Mouse (Mus musculus): ENCODE measurements around the gene Trpc4. TPM values are rescaled to one million over a fixed set of nuclear protein-coding genes. Genes with fewer than 3 reads are reported as not detected.

Gene Trpc4
- polyA plus RNA-seq (2014; fragmentation: Nextera tagmentation; extraction: Ambion mirVana) = 0.05 and 0.35 TPM in 2 replicates

DNA sequence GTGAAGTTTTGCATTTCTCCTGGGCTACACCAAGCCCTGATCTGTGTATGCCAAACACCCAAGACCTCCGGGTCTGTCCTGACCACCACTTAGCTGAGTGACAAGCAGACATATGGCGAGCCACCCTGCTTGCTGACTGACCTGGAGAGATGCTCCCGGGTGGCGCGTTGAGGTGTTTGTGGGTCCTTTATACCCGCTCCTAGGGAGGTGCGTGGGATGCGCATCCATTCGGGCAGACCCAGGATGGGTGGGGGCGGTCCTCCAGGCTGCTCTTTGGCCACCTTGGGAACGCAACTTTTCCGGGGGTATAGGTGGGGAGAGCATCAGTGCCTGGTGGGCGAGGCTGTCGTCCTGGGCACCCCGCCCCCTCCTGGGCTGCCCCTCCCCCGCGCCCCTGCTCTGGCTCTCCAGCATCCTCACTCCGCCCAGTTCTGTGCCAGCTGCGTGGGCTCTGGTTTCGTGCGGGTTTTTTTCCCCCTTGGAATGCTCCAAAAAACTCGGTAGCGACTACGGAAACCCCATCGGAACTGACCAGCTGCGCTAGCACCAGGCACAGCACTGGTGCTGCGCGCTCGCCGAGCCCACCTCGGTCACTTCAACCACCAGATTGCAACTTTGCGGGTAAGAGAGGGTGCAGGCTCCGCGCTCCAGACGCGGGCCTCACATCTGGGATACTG lies at the start of gene Trpc4:
Gene Trpc4, plus strand, starts transcription at position 397 of the 677 bp plus-strand sequence.
- TF ChIP-seq CTCF (IDR thresholded peaks at IDR 0.05; ENCODE audit: low read depth) = no peak
- H3K9ac ChIP-seq = peak within 1 kb of the TSS; percentile 21
- DNase-seq (peak; percentile 39), ATAC-seq (ENCODE audit: insufficient read depth) (peak; percentile 52; the same call in 1 of the 2 replicates)
- no peaks in the 10 kb centered on the region for H3K9me3 ChIP-seq (ENCODE audit: low read depth, low read length)
- H3K27ac ChIP-seq (ENCODE audit: low read depth) = no peak within 1 kb of the TSS
- H3K4me3 ChIP-seq (ENCODE audit: low read depth, low read length) = peak within 1 kb of the TSS; percentile 40
- peak within 1 kb of the TSS; percentile 82 for H3K4me2 ChIP-seq
- H3K27me3 ChIP-seq (ENCODE audit: insufficient read depth, low read length) = peaks cover 28% of the 10 kb centered on the region
- WGBS = 1% methylated on average over 36 of the region's 36 CpGs
- H3K4me1 ChIP-seq (ENCODE audit: insufficient read depth) = no peaks in the 10 kb centered on the region; the same call in 1 of the 2 replicates
- no peaks in the 10 kb centered on the region for H3K36me3 ChIP-seq (ENCODE audit: insufficient read depth)

DNA sequence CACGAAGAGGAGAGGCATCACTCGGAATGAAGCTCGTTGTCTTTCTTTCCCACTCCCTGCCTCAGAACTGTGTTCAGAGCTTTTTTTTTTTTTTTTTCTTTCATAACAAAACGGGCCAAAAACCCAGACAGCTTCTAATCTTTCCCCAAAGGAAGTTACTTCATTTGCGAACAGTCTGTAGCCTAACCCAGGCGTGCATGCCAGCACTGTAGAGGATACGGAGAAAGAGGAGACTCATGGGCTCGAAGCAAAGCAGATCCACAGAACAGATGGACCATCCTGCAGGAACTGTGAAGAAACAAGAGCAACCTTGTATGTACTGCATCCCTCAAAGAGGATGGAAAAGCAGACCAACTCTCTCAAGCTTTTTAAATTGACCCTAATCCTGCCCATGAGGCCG lies 44.3 kb upstream of the Trpc4 start:
- no peak for DNase-seq
- 70% methylated on average over 9 of the region's 9 CpGs for WGBS
- H3K9ac ChIP-seq = no peak overlapping the region

DNA sequence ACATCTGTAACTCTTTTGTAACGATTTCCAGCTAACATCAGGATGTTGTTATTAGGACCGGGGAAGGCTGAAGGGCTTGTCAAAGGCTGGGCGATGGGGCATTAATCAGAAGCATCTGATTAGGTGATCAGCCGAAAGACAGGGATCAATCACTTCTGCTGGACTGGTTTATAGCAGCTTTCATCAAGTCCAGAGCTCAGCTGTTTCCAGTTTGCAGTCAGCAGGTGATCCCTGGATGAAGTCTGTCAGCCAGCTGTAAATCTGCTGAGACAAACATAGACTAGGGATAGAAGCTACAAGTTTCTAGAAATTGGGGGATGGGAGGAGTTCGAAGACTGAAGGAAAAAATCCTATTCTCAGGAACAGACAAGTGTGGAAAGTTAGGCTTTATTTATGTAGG lies 20.5 kb upstream of the Trpc4 start:
- TF ChIP-seq CTCF (IDR thresholded peaks at IDR 0.05; ENCODE audit: low read depth) = no peak
- Histone ChIP-seq H3K9me3 (ENCODE audit: low read depth, low read length) (no peaks in the 10 kb centered on the region), H3K27ac (ENCODE audit: low read depth) (no peak overlapping the region), H3K4me2 (no peak overlapping the region), H3K4me1 (ENCODE audit: insufficient read depth) (no peaks in the 10 kb centered on the region), H3K9ac (no peak overlapping the region), H3K36me3 (ENCODE audit: insufficient read depth) (no peaks in the 10 kb centered on the region), H3K4me3 (ENCODE audit: low read depth, low read length) (no peak overlapping the region), H3K27me3 (ENCODE audit: insufficient read depth, low read length) (no peaks in the 10 kb centered on the region)
- no peak for ATAC-seq (ENCODE audit: insufficient read depth)
- no peak for DNase-seq
- 51% methylated on average over 5 of the region's 5 CpGs for WGBS

More for the DNA sequence above, 44.3 kb upstream of the Trpc4 start:
- Histone ChIP-seq H3K27ac (ENCODE audit: low read depth) (no peak overlapping the region), H3K4me3 (ENCODE audit: low read depth, low read length) (no peak overlapping the region), H3K27me3 (ENCODE audit: insufficient read depth, low read length) (no peaks in the 10 kb centered on the region), H3K36me3 (ENCODE audit: insufficient read depth) (no peaks in the 10 kb centered on the region), H3K4me2 (no peak overlapping the region), H3K9me3 (ENCODE audit: low read depth, low read length) (no peaks in the 10 kb centered on the region), H3K4me1 (ENCODE audit: insufficient read depth) (no peaks in the 10 kb centered on the region)
- ATAC-seq (ENCODE audit: insufficient read depth) = no peak
- no peak for TF ChIP-seq CTCF (IDR thresholded peaks at IDR 0.05; ENCODE audit: low read depth)

DNA sequence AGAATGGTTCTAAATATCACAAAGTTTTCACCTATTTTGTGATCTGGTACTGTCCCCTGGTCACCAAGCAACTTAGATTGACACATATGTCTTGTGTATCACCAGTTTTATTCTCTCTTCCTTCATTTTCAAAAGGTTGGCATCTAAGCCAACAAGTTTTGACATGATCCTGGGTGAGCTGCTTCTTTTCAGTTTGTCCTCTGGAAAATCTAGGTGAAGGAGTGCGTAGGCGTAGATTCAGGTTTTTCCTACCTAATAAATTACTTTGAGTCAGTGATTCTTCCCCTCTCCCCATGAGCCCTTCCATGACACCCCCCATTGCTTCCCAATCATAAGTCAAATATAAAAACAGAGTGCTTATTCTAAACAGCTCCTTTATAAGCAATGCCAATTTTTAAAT lies 14.5 kb upstream of the Trpc4 start:
- no peak for TF ChIP-seq CTCF (IDR thresholded peaks at IDR 0.05; ENCODE audit: low read depth)
- Histone ChIP-seq H3K9me3 (ENCODE audit: low read depth, low read length) (no peaks in the 10 kb centered on the region), H3K4me1 (ENCODE audit: insufficient read depth) (no peaks in the 10 kb centered on the region), H3K27me3 (ENCODE audit: insufficient read depth, low read length) (no peaks in the 10 kb centered on the region), H3K27ac (ENCODE audit: low read depth) (no peak overlapping the region), H3K9ac (no peak overlapping the region), H3K4me3 (ENCODE audit: low read depth, low read length) (no peak overlapping the region), H3K4me2 (no peak overlapping the region), H3K36me3 (ENCODE audit: insufficient read depth) (no peaks in the 10 kb centered on the region)
- 83% methylated on average over 2 of the region's 2 CpGs for WGBS
- ATAC-seq (ENCODE audit: insufficient read depth) (no peak), DNase-seq (no peak)

DNA sequence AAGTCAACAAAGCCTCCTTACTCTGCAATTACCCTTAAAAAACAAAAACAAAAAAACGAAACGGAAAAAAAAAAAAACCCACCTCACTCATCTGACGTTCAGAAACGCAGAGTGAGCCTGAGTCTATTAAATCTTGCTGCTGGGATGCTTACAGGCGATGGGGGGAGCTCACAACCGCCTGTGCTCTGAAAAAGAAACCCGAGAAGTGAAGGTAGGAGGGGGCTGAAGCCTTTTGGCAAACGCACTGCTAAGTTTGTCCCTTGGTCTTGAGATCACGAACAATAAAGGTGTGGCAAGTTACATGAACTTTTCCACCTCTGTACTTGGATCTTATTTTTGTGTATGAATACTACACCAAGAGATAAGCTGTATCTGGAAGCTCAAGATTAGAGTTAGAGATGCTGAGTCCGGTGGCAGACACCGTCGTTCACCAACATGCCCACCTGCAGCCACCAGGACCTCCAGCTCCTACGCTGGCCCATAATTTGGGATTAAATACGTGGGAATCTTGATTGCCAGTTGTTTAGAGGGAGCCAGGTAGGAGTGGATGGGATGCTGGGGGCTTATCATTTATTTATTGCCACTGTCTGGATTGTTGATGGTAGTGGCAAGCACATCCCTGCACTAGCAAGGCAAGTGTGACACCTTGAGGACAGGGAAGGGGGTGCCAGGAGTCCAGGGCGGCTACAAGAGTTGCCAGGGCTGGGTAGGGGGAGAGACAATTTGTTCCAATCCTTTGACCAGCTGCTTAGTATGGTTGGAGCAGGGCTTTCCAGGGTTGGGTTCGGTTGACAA lies 794 bp upstream of the Trpc4 start:
- 5% methylated on average over 16 of the region's 16 CpGs for WGBS

DNA sequence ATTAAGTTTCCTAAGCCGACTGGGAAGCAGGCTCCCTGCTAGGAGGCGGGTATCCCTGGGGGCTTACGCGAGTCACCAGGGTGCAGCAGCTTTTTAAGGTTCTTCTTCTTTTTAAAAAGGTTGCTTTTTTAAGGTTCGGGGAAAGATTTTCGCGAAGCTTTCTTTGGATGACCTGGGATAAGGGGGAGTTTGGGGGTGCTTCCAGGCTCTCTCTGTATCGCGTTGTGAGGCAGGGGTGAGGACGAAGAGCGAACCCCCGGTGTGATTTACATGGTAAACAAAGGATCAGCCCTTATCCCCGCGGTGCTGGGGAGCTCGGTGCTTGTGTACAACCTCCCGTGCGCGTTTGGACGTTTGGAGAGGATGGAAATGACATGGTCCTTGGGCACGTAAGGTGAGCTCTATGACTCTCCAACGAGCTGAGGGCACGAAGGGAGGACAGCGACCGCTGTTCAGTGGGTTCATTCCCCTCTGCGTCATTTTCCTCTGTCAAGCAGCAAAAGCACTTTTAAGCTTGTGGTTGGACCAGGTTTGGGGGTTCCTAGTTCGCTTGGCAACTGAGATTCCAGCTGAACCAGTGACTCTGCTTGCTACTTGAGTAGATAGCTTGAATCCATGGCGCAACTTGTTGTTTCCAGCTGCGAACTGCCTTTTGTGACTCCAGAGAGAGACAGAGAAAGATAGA lies 623 bp downstream of the Trpc4 start:
- H3K4me2 ChIP-seq = peak overlapping the region; percentile 82
- H3K9me3 ChIP-seq (ENCODE audit: low read depth, low read length) = no peaks in the 10 kb centered on the region
- DNase-seq (peak; percentile 19), ATAC-seq (ENCODE audit: insufficient read depth) (no peak)
- no peaks in the 10 kb centered on the region; the same call in 1 of the 2 replicates for H3K4me1 ChIP-seq (ENCODE audit: insufficient read depth)
- under 1% methylated on average over 28 of the region's 28 CpGs for WGBS
- peaks cover 28% of the 10 kb centered on the region for H3K27me3 ChIP-seq (ENCODE audit: insufficient read depth, low read length)
- H3K27ac ChIP-seq (ENCODE audit: low read depth) = no peak overlapping the region
- H3K4me3 ChIP-seq (ENCODE audit: low read depth, low read length) = peak overlapping the region; percentile 40
- TF ChIP-seq CTCF (IDR thresholded peaks at IDR 0.05; ENCODE audit: low read depth) = no peak
- no peaks in the 10 kb centered on the region for H3K36me3 ChIP-seq (ENCODE audit: insufficient read depth)
- H3K9ac ChIP-seq = peak overlapping the region; percentile 21

More for the DNA sequence above, 794 bp upstream of the Trpc4 start:
- Histone ChIP-seq H3K4me2 (peak overlapping the region; percentile 82), H3K27me3 (ENCODE audit: insufficient read depth, low read length) (peaks cover 28% of the 10 kb centered on the region), H3K9me3 (ENCODE audit: low read depth, low read length) (no peaks in the 10 kb centered on the region), H3K4me3 (ENCODE audit: low read depth, low read length) (no peak overlapping the region), H3K4me1 (ENCODE audit: insufficient read depth) (no peaks in the 10 kb centered on the region; the same call in 1 of the 2 replicates), H3K36me3 (ENCODE audit: insufficient read depth) (no peaks in the 10 kb centered on the region), H3K9ac (no peak overlapping the region), H3K27ac (ENCODE audit: low read depth) (no peak overlapping the region)
- peak; percentile 66 for TF ChIP-seq CTCF (IDR thresholded peaks at IDR 0.05; ENCODE audit: low read depth)
- ATAC-seq (ENCODE audit: insufficient read depth) = peak; percentile 66; the same call in 1 of the 2 replicates
- peak; percentile 52 for DNase-seq

DNA sequence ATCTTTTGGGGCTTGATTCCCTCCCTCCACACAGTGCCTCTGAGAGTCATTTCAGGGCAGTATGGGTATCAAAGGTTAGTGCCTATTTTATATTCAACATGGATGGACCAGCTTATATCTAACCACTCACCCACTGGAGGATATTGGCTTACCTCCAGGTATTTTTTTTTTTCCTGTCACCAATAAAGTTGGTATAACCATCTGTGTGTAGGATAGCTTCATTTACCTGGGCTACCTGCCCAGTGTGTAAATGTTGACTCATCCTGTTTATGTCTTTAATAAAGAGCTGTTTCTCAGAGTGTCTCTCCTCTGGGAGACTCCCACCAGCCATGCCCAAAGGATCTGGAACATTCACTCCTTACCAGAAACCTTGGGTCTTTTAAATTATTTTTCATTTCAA lies 14.9 kb downstream of the Trpc4 start:
- no peak for DNase-seq

More for the DNA sequence above, 14.9 kb downstream of the Trpc4 start:
- Histone ChIP-seq H3K4me2 (no peak overlapping the region), H3K9ac (no peak overlapping the region), H3K27me3 (ENCODE audit: insufficient read depth, low read length) (no peaks in the 10 kb centered on the region), H3K4me1 (ENCODE audit: insufficient read depth) (no peaks in the 10 kb centered on the region), H3K36me3 (ENCODE audit: insufficient read depth) (no peaks in the 10 kb centered on the region), H3K4me3 (ENCODE audit: low read depth, low read length) (no peak overlapping the region), H3K9me3 (ENCODE audit: low read depth, low read length) (no peaks in the 10 kb centered on the region), H3K27ac (ENCODE audit: low read depth) (no peak overlapping the region)
- no peak for TF ChIP-seq CTCF (IDR thresholded peaks at IDR 0.05; ENCODE audit: low read depth)
- ATAC-seq (ENCODE audit: insufficient read depth) = no peak
